Mouse (Mus musculus) testis, adult 2 months (tissue): ENCODE data around the gene Cuedc1.

ENCODE experiments used
- CTCF ChIP-seq: fragments of 200-500 bp; IDR thresholded peaks from 2 replicates; pipeline ENCODE4 v1.5.1; 2012; ENCODE audit warnings: low read depth, mild to moderate bottlenecking, inconsistent platforms, low read length, moderate library complexity; ENCODE audit not compliant: control insufficient read depth, insufficient read depth, insufficient replicate concordance
- POLR2A ChIP-seq: fragments of 200-500 bp; IDR thresholded peaks from 2 replicates; pipeline ENCODE4 v1.6.1; 2012; ENCODE audit warnings: low read depth, mild to moderate bottlenecking, inconsistent platforms, low read length, moderate library complexity; ENCODE audit not compliant: control insufficient read depth

DNA sequence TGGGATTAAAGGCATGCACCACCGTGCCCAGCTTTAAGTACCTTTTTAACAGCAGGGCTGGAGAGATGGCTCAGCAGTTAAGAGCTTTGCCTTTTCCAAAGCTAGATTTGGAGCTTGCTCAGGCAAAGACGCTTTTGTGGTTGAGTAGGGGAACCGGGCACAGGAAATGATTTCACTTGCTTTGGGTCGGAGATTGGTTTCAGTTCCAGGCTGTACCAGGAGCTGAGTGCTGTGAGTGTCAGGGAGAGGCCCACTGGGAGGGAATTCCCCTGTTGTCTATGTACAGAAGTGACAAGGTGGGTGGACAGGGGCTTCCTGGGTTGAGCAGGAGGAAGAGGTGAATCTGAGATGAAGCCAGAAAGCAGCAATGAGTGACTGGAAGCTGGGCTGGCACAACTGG is 9.5 kb downstream of the Cuedc1 start:
- TF ChIP-seq POLR2A = no peak
- no peak for TF ChIP-seq CTCF
